Mouse (Mus musculus) liver, adult 2 months (tissue): ENCODE data around the gene Plcxd1. TPM values are rescaled to one million over a fixed set of nuclear protein-coding genes. Genes with fewer than 3 reads are reported as not detected.

Experiments
- DNase-seq: peaks from one replicate; pipeline ENCODE4 v3.0.0-alpha.2; 2011; ENCODE audit warnings: low read depth, low spot score; ENCODE audit errors: extremely low read depth
- H3K27ac ChIP-seq: fragments of 200-500 bp; replicated peaks from 2 replicates; pipeline ENCODE4 v1.5.1; 2012; ENCODE audit warnings: low read depth, mild to moderate bottlenecking, control low read depth, inconsistent platforms, low read length; ENCODE audit not compliant: insufficient read depth
- H3K27me3 ChIP-seq: fragments of 200-500 bp; 2 replicates; pipeline ENCODE4 v1.6.1; 2012; ENCODE audit warnings: mild to moderate bottlenecking, moderate library complexity, low read length, inconsistent platforms; ENCODE audit not compliant: control insufficient read depth, insufficient read depth
- H3K36me3 ChIP-seq: fragments of 200-500 bp; 2 replicates; pipeline ENCODE4 v1.6.1; 2012; ENCODE audit warnings: low read length, inconsistent platforms; ENCODE audit not compliant: control insufficient read depth, insufficient read depth
- H3K4me1 ChIP-seq: fragments of 200-500 bp; 2 replicates; pipeline ENCODE4 v1.6.1; 2011; ENCODE audit warnings: low read length; ENCODE audit not compliant: control insufficient read depth, insufficient read depth
- H3K4me3 ChIP-seq: fragments of 200-500 bp; 2 replicates; pipeline ENCODE4 v1.5.1; 2011; ENCODE audit warnings: low read depth, mild to moderate bottlenecking, control low read depth, low read length, moderate library complexity; ENCODE audit not compliant: insufficient read depth
- H3K79me2 ChIP-seq: fragments of 200-500 bp; 2 replicates; pipeline ENCODE4 v1.6.1; 2012; ENCODE audit warnings: inconsistent platforms, mild to moderate bottlenecking, low read length, moderate library complexity; ENCODE audit not compliant: control insufficient read depth, insufficient read depth
- H3K9ac ChIP-seq: fragments of 200-500 bp; 2 replicates; pipeline ENCODE4 v1.6.1; 2012; ENCODE audit warnings: low read depth, mild to moderate bottlenecking, control low read depth, inconsistent platforms, low read length
- CTCF ChIP-seq: fragments of 200-500 bp; IDR thresholded peaks from 2 replicates; pipeline ENCODE4 v1.5.1; 2011; ENCODE audit warnings: low read depth, low read length, control low read depth
- POLR2A ChIP-seq: fragments of 200-500 bp; IDR thresholded peaks from 2 replicates; pipeline ENCODE4 v1.6.1; 2011; ENCODE audit warnings: low read length, control low read depth; ENCODE audit not compliant: insufficient read depth; ENCODE audit errors: extremely low read depth
- WGBS: fragments of 180-500 bp; shearing (Covaris S2); methylation state at CpG from one replicate; pipeline ENCODE4 v1.1.7; 2018; 5-methylcytosine and 5-hydroxymethylcytosine counted together
- polyA plus RNA-seq: library from polyadenylated mRNA; depleted of rRNA; stranded (reverse); fragments of >200 nt; gene quantifications from 2 replicates; pipeline ENCODE4 v1.2.3, GENCODE M21; 2012
- total RNA-seq: library from RNA; depleted of rRNA; stranded (reverse); fragments of >200 nt; gene quantifications from 2 replicates; pipeline ENCODE4 v1.2.3, GENCODE M21; 2014

The Plcxd1 gene
- total and polyA plus RNA-seq, 2 experiments: 0.92 to 2.0 TPM

DNA sequence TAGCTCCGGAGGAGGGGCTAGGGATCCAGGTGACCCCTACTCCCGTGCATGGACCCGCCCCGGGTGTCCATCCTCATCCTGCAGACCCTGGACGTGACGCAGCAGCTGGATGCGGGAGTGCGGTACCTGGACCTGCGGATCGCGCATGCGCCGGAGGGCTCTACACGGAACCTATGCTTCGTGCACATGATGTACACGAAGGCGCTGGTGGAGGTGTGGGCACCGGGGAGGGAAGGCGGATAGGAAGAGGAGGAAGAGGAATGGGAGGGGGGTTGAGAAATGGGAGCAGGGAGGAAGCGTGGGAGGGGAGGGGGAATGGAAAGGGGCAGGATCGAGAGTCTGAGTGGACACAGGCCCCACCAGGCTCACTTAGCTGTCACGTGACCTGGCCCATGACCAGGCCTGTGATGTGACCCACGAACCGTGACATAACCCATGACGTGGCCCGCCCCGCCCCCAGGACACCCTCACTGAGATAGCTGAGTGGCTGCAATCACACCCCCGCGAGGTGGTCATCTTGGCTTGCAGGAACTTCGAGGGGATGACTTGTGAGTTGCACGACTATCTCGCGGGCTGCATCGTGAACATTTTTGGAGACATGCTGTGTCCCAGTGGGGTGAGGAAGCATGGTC, 2.1 kb downstream of the Plcxd1 start:
- Histone ChIP-seq H3K27ac (no peak overlapping the region), H3K79me2 (peaks cover 3% of the 10 kb centered on the region; the same call in 1 of the 2 replicates), H3K4me1 (peaks cover 12% of the 10 kb centered on the region), H3K27me3 (no peaks in the 10 kb centered on the region), H3K4me3 (peak overlapping the region; percentile 24; the same call in 1 of the 2 replicates), H3K9ac (peak overlapping the region; percentile 14; the same call in 1 of the 2 replicates), H3K36me3 (peaks cover 9% of the 10 kb centered on the region; the same call in 1 of the 2 replicates)
- DNase-seq: no peak
- 21% methylated on average over 34 of the region's 34 CpGs for WGBS
- no peak for TF ChIP-seq CTCF
- no peak for TF ChIP-seq POLR2A

DNA sequence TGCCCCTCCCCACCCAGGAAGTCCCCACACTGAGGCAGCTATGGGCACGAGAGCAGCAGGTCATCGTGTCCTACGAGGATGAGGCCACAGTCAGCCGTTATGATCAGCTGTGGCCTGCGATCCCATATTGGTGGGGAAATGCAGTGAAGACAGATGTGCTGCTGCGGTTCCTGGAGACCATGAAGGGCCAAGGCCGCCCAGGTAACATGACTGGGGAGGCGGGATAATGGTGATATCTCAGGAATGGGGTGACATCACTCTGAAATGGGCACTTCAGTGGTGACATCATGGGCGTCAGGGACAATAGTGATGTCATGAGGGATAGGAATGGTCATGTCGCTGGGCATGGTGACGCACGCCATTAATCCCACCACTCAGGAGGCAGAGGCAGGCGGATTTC, 2.7 kb downstream of the Plcxd1 start:
- no peak for TF ChIP-seq CTCF
- H3K27ac ChIP-seq: no peak overlapping the region
- H3K9ac ChIP-seq: no peak overlapping the region
- DNase-seq: no peak
- H3K79me2 ChIP-seq: peaks cover 6% of the 10 kb centered on the region; the same call in 1 of the 2 replicates
- H3K4me3 ChIP-seq: no peak overlapping the region
- no peaks in the 10 kb centered on the region for H3K27me3 ChIP-seq
- H3K36me3 ChIP-seq: peaks cover 9% of the 10 kb centered on the region; the same call in 1 of the 2 replicates
- WGBS: 87% methylated on average over 13 of the region's 13 CpGs
- H3K4me1 ChIP-seq: peaks cover 14% of the 10 kb centered on the region

- Histone ChIP-seq H3K27ac (no peak overlapping the region), H3K27me3 (no peaks in the 10 kb centered on the region), H3K9ac (no peak overlapping the region), H3K36me3 (peaks cover 9% of the 10 kb centered on the region; the same call in 1 of the 2 replicates), H3K4me3 (no peak overlapping the region), H3K79me2 (peaks cover 6% of the 10 kb centered on the region; the same call in 1 of the 2 replicates), H3K4me1 (peaks cover 14% of the 10 kb centered on the region)
- WGBS: 95% methylated on average over 19 of the region's 19 CpGs
- no peak for DNase-seq
- TF ChIP-seq POLR2A (no peak), CTCF (no peak)
These were observed 3.3 kb downstream of the Plcxd1 start for GRCm38 (mm10) chr5:110102853-110103625.

DNA sequence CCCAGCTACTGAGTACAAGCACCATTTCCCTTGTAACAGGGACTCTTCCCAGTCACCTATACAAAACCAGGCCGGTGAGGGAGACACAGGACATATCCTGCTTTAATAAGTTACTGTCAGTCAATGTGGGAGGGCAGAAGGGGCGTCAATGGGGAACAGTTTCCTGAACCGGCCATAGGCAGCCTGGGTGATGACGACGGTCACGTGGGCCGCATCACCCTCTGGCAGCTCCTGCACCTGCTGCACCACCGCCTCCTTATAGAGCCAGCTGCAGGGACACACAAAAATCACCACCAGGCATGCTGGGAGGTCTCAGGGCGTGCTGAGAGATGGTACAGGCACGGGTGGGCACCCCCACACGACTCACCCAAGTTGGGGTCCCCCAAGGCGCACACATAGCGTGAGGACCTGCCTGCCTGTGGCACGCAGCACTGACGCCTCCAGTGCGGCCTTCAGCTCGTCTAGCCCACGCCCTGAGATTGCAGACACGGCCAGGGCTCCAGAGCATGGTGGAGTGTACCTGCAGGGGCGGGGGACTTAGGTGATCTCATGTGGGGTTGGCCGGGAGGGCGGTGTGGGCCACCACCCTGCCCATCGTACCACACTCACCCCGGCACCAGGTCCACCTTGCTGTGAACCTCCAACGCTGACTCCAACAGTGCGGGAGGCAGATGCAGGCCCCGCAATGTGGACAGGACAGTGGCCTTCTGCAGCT, 4.3 kb downstream of the Plcxd1 start:
- 96% methylated on average over 27 of the region's 27 CpGs for WGBS
- Histone ChIP-seq H3K36me3 (peaks cover 9% of the 10 kb centered on the region; the same call in 1 of the 2 replicates), H3K79me2 (peaks cover 6% of the 10 kb centered on the region; the same call in 1 of the 2 replicates), H3K27ac (no peak overlapping the region), H3K4me1 (peaks cover 14% of the 10 kb centered on the region), H3K4me3 (no peak overlapping the region), H3K27me3 (no peaks in the 10 kb centered on the region), H3K9ac (no peak overlapping the region)
- no peak for DNase-seq
- TF ChIP-seq CTCF (no peak), POLR2A (no peak)

DNA sequence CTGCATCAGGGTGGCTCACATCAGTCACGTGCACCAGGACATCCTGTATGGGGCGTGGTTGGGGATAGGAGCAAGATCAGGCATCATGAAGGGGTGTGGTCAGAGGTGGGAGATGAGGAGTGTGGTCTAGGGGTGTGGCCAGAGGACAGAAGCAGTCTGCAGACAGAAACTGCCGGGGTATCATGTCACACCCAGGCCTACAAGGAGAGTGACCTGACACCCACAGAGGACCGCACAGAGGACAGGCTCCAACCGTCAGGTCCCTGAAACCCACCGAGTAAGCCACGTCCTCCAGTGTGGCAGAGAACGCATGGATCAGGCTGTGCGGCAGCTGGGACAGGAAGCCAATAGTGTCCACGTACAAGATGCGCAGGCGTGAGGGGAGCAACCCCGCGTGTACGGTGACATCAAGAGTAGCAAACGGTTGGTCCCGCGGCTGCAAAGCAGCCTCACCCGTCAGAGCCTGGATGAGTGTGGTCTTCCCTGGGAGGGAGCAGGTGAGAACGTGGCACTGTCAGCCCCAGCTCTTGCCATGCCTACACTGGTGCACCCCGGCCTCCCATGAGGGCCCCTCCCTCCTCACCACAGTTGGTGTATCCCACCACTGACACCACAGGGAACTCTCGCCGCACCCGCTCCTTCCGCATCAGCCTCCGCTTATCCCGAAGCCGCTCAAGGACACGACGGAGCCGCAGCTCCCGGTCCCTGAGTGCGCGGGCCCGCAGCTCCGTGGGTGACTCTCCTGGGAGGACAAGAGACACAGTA, 5.0 kb downstream of the Plcxd1 start:
- Histone ChIP-seq H3K9ac (no peak overlapping the region), H3K79me2 (peaks cover 6% of the 10 kb centered on the region; the same call in 1 of the 2 replicates), H3K4me3 (no peak overlapping the region), H3K4me1 (peaks cover 14% of the 10 kb centered on the region), H3K36me3 (peaks cover 9% of the 10 kb centered on the region; the same call in 1 of the 2 replicates), H3K27ac (no peak overlapping the region), H3K27me3 (no peaks in the 10 kb centered on the region)
- no peak for DNase-seq
- TF ChIP-seq CTCF: no peak
- TF ChIP-seq POLR2A: no peak
- 97% methylated on average over 36 of the region's 36 CpGs for whole genome bisulfite sequencing
